Mouse (Mus musculus) kidney, postnatal 0 days (tissue): Measurements from ENCODE around the gene Mmel1. TPM values are rescaled to one million over a fixed set of nuclear protein-coding genes. Genes with fewer than 3 reads are reported as not detected.

Source experiments
- ATAC-seq: fragments of 200-750 bp; cut with Nextera tagmentation; replicated peaks from 2 replicates; pipeline ENCODE4 v1.8.0; 2017; ENCODE audit warnings: low read depth, moderate number of reproducible peaks, moderate TSS enrichment, moderate library complexity; ENCODE audit not compliant: low FRiP score
- DNase-seq: peaks from one replicate; pipeline ENCODE4 v3.0.0-alpha.2; 2016; ENCODE audit warnings: low spot score
- H3K27ac ChIP-seq: fragments of 300-500 bp; sonication (generic); 2 replicates; pipeline ENCODE4 v1.5.1; 2014; ENCODE audit warnings: mild to moderate bottlenecking
- H3K27me3 ChIP-seq: fragments of 300-500 bp; sonication (generic); 2 replicates; pipeline ENCODE4 v1.6.1; 2014; ENCODE audit warnings: low read length, mixed read lengths; ENCODE audit not compliant: insufficient read depth
- H3K36me3 ChIP-seq: fragments of 300-500 bp; sonication (generic); 2 replicates; pipeline ENCODE4 v1.6.1; 2014; ENCODE audit warnings: low read length, mixed read lengths; ENCODE audit not compliant: insufficient read depth
- H3K4me1 ChIP-seq: fragments of 300-500 bp; sonication (generic); replicated peaks from 2 replicates; pipeline ENCODE4 v1.6.1; 2014; ENCODE audit warnings: antibody characterized with exemption, low read length, mixed read lengths; ENCODE audit not compliant: insufficient read depth
- H3K4me2 ChIP-seq: fragments of 300-500 bp; sonication (generic); 2 replicates; pipeline ENCODE4 v1.6.1; 2014; ENCODE audit warnings: mild to moderate bottlenecking, low read length, moderate library complexity, mixed read lengths
- H3K4me3 ChIP-seq: fragments of 300-500 bp; sonication (generic); replicated peaks from 2 replicates; pipeline ENCODE4 v1.5.1; 2014; ENCODE audit warnings: low read depth, low read length
- H3K9ac ChIP-seq: fragments of 300-500 bp; sonication (generic); 2 replicates; pipeline ENCODE4 v1.6.1; 2014; ENCODE audit warnings: low read depth, low read length
- H3K9me3 ChIP-seq: fragments of 300-500 bp; sonication (generic); replicated peaks from 2 replicates; pipeline ENCODE4 v1.6.1; 2016; ENCODE audit warnings: low read length, inconsistent platforms, mixed read lengths
- CTCF ChIP-seq: IDR thresholded peaks from 2 replicates; pipeline ENCODE4 v1.5.1; 2016; ENCODE audit warnings: antibody characterized with exemption, low read depth, mild to moderate bottlenecking, moderate library complexity
- WGBS: fragments of 180-500 bp; shearing (Covaris S2); extraction: QIAGEN DNeasy Blood & Tissue Kit; methylation state at CpG from one replicate; pipeline ENCODE4 v1.1.7; 2014; 5-methylcytosine and 5-hydroxymethylcytosine counted together
- polyA plus RNA-seq: library from polyadenylated mRNA; unstranded; fragments of >200 nt; fragmentation: Nextera tagmentation; extraction: Ambion mirVana; gene quantifications from 2 replicates; pipeline ENCODE4 v1.2.1, GENCODE M21; 2015

Gene Mmel1
- polyA plus RNA-seq, 1 experiment from 2014 or later = not detected

DNA sequence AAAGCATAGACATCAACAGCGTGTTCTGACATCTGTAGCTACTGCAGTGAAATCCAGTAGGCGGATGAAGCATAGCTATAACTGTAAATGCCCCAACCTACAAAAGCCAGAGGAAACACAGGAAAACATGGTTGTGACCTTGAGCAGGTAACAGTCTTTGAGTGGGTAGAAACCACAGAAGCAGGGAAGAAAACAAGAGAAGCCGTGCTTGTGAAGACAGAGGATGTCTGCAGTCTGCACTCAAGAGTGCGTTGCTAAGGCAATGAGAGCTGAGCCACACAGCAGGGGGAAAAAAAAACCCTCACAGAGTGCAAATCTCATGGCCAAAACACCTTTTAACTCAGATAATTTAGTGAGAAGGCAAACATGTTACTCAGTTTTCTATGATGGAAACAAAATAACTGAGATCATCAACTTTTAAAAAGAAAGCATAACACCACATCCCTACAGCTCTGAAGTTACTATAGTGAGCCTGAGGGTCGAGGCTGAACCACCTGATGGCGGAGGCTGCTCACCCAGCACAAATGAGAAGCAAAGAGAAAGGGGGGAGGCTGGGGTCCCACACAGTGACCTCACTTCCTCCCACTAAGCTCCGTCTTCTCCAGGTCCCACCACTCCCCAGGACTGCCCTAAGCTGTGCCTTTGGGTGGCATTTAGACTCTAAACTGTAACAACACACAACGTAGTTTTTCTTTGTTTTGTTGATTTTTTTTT lies 67.3 kb downstream of the Mmel1 start:
- ATAC-seq (no peak), DNase-seq (no peak)
- Histone ChIP-seq H3K4me3 (no peak overlapping the region), H3K36me3 (no peaks in the 10 kb centered on the region), H3K9me3 (no peaks in the 10 kb centered on the region), H3K4me1 (0 out of 2 replicates have a peak, but pooled peaks cover 3% of the 10 kb centered on the region), H3K27ac (no peak overlapping the region), H3K27me3 (no peaks in the 10 kb centered on the region; the same call in 1 of the 2 replicates), H3K4me2 (no peak overlapping the region), H3K9ac (no peak overlapping the region)
- TF ChIP-seq CTCF = no peak
- WGBS = 61% methylated on average over 8 of the region's 8 CpGs

GRCm38 (mm10) chr4:154937746-154938145 lies 68.4 kb downstream of the Mmel1 start:
- WGBS = 79% methylated on average over 1 of the region's 1 CpGs

DNA sequence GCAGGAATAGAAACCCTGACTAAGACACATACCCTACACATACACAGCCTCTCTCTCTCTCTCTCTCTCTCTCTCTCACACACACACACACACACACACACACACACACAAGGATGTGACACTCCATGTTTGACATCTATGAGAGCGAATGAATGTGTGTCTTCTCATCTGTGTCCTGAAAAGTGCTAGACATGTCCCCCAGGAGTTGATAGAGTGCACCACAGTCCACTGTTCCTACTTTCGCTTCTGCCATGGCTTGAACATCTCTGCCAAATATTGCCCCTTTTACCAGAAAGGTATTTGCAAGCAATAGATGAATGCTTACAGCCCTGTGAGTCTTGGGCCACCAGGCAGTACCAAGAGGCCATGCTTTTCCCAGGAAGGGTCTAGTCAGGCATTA lies 70.8 kb downstream of the Mmel1 start:
- no peaks in the 10 kb centered on the region for H3K4me1 ChIP-seq
- no peak for DNase-seq
- 89% methylated on average over 2 of the region's 2 CpGs for WGBS
- H3K27me3 ChIP-seq = no peaks in the 10 kb centered on the region
- H3K9me3 ChIP-seq = no peaks in the 10 kb centered on the region
- TF ChIP-seq CTCF = no peak
- no peak overlapping the region for H3K4me3 ChIP-seq
- H3K9ac ChIP-seq = no peak overlapping the region
- no peak for ATAC-seq
- no peak overlapping the region for H3K27ac ChIP-seq
- H3K4me2 ChIP-seq = no peak overlapping the region
- no peaks in the 10 kb centered on the region for H3K36me3 ChIP-seq

More at GRCm38 (mm10) chr4:154937746-154938145, 68.4 kb downstream of the Mmel1 start:
- H3K4me3 ChIP-seq = no peak overlapping the region
- no peak overlapping the region for H3K27ac ChIP-seq
- DNase-seq = no peak
- no peak overlapping the region for H3K4me2 ChIP-seq
- H3K36me3 ChIP-seq = no peaks in the 10 kb centered on the region
- no peaks in the 10 kb centered on the region; the same call in 1 of the 2 replicates for H3K27me3 ChIP-seq
- H3K9me3 ChIP-seq = no peaks in the 10 kb centered on the region
- H3K4me1 ChIP-seq = 0 out of 2 replicates have a peak, but pooled peaks cover 3% of the 10 kb centered on the region
- no peak for TF ChIP-seq CTCF
- ATAC-seq = no peak
- H3K9ac ChIP-seq = no peak overlapping the region

- Histone ChIP-seq H3K27me3 (no peaks in the 10 kb centered on the region), H3K4me1 (no peaks in the 10 kb centered on the region), H3K36me3 (no peaks in the 10 kb centered on the region), H3K9ac (no peak overlapping the region), H3K4me3 (no peak overlapping the region), H3K9me3 (no peaks in the 10 kb centered on the region), H3K4me2 (no peak overlapping the region), H3K27ac (no peak overlapping the region)
- no peak for DNase-seq
- WGBS = 77% methylated on average over 5 of the region's 5 CpGs
- TF ChIP-seq CTCF = no peak
- ATAC-seq = no peak
Observed at GRCm38 (mm10) chr4:154941831-154942230, 72.4 kb downstream of the Mmel1 start.

DNA sequence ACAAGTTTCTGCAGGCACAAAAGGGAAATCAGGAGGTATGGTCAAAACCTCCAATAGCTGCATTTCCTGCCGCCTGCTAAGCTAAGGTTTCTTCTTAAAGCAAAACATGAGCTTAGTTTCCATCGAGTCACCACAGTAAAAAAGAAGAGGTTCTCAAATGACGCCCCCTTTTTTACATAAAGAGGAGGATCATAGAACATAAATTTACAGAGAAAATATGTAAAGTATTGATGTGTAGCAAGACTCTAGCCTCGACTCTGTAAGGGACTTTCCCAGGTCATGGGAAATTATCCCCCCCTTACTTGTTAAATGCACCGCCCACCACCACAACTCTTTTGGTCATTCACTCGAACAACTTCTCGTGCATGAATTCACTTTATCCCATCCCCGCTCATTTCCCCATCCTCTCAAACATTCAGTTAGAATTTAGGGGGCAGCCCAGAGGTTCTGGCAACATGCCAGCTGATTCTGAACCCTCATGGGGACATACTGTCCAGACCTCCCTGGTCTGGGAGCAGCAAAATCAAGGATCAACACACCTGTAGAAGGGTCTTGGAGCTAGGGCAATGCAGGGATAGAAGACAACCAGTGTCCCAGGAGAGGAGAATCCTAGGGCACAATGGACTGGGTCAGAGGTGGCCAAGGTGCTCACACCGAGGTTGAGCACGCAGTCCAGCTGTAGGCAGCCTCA lies 73.4 kb downstream of the Mmel1 start:
- TF ChIP-seq CTCF = no peak
- Histone ChIP-seq H3K27ac (no peak overlapping the region), H3K9me3 (no peaks in the 10 kb centered on the region), H3K4me2 (no peak overlapping the region), H3K4me3 (no peak overlapping the region), H3K9ac (no peak overlapping the region), H3K4me1 (no peaks in the 10 kb centered on the region), H3K36me3 (no peaks in the 10 kb centered on the region), H3K27me3 (no peaks in the 10 kb centered on the region)
- no peak for DNase-seq
- ATAC-seq = no peak
- WGBS = 76% methylated on average over 10 of the region's 10 CpGs

DNA sequence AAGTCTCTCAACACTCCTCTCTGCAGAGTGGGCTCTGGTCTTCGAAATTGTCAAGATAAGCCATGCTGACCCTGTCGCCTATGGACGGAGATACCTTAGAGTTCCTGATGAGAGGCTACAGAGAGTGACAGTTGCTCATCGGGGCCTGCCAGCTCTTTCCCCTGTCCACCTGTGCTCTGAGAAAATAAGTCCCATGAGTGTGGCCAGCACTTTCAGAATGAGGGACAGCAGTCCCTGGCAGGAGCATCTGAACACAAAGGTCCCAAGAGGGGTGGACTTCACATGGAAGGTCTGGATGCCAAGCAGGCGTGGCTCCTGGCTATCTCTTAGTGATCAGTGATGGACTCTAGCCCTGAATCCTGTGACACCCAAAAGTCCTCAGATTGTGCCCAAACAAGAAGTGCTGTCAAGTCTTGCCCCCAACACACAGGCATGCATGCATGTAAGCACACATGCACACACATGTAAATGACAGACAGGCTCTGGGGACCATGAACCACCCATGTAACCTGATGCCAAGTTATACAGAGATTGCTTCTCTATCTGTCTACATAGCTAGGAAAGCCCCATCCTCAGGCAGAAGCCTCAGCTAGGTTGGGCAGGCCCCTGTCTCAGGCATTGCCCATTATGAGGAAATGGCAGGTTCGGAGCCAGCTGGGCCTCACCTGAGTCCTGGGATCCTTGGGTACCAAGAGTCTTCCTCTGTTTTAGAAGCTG lies 74.1 kb downstream of the Mmel1 start:
- H3K9ac ChIP-seq = no peak overlapping the region
- H3K27me3 ChIP-seq = 0 out of 2 replicates have a peak, but pooled peaks cover 3% of the 10 kb centered on the region
- DNase-seq (no peak), ATAC-seq (no peak)
- no peaks in the 10 kb centered on the region for H3K4me1 ChIP-seq
- no peak overlapping the region for H3K4me2 ChIP-seq
- no peak for TF ChIP-seq CTCF
- H3K4me3 ChIP-seq = no peak overlapping the region
- no peaks in the 10 kb centered on the region for H3K9me3 ChIP-seq
- no peaks in the 10 kb centered on the region for H3K36me3 ChIP-seq
- no peak overlapping the region for H3K27ac ChIP-seq
- 88% methylated on average over 6 of the region's 6 CpGs for WGBS
